Mouse (Mus musculus) liver, embryonic 14.5 days (tissue): Measurements from ENCODE around the gene Kif1a. TPM values are rescaled to one million over a fixed set of nuclear protein-coding genes. Genes with fewer than 3 reads are reported as not detected.

Source experiments
- ATAC-seq: fragments of 200-750 bp; cut with Nextera tagmentation; 2 replicates; pipeline ENCODE4 v1.8.0; 2017; ENCODE audit warnings: moderate number of reproducible peaks, mild to moderate bottlenecking, moderate library complexity; ENCODE audit not compliant: insufficient read depth
- DNase-seq, 3 experiments: peaks; one replicate each; pipeline ENCODE4 v3.0.0-alpha.2; 2012 to 2013; ENCODE audit warnings: low read depth in 3 of 3, low spot score in 3 of 3
- H3K27ac ChIP-seq: fragments of 300-500 bp; sonication (generic); 2 replicates; pipeline ENCODE4 v1.5.1; 2014; ENCODE audit warnings: moderate library complexity, mild to moderate bottlenecking, control low read depth, inconsistent platforms
- H3K27me3 ChIP-seq: fragments of 300-500 bp; sonication (generic); 2 replicates; pipeline ENCODE4 v1.6.1; 2014; ENCODE audit warnings: mild to moderate bottlenecking, low read length, moderate library complexity; ENCODE audit not compliant: control insufficient read depth, insufficient read depth
- H3K36me3 ChIP-seq: fragments of 300-500 bp; sonication (generic); replicated peaks from 2 replicates; pipeline ENCODE4 v1.6.1; 2014; ENCODE audit warnings: low read depth; ENCODE audit not compliant: control insufficient read depth, insufficient read depth
- H3K4me1 ChIP-seq, 2 experiments: fragments of 200-500 bp in 1 of 2; fragments of 300-500 bp in 1 of 2; sonication (generic) in 1 of 2; replicated peaks; 2 replicates each; pipeline ENCODE4 v1.6.1; 2012 to 2014; ENCODE audit warnings: antibody characterized with exemption in 1 of 2, inconsistent platforms in 1 of 2, low read length in 1 of 2; ENCODE audit not compliant: control insufficient read depth in 2 of 2, insufficient read depth in 2 of 2
- H3K4me2 ChIP-seq: fragments of 300-500 bp; sonication (generic); 2 replicates; pipeline ENCODE4 v1.6.1; 2014; ENCODE audit warnings: low read depth, mild to moderate bottlenecking, control low read depth, moderate library complexity
- H3K4me3 ChIP-seq, 2 experiments: fragments of 200-500 bp in 1 of 2; fragments of 300-500 bp in 1 of 2; sonication (generic) in 1 of 2; 2 replicates each; pipeline ENCODE4 v1.5.1; 2012 to 2014; ENCODE audit warnings: low read depth in 2 of 2, low read length in 2 of 2, mild to moderate bottlenecking in 2 of 2, control low read depth in 1 of 2, inconsistent platforms in 1 of 2, moderate library complexity in 1 of 2; ENCODE audit not compliant: insufficient read depth in 1 of 2
- H3K9ac ChIP-seq: fragments of 300-500 bp; sonication (generic); replicated peaks from 2 replicates; pipeline ENCODE4 v1.6.1; 2014; ENCODE audit warnings: mild to moderate bottlenecking, control low read depth, moderate library complexity
- H3K9me3 ChIP-seq: fragments of 300-500 bp; sonication (generic); 2 replicates; pipeline ENCODE4 v1.6.1; 2016; ENCODE audit warnings: low read length, mixed read lengths; ENCODE audit not compliant: control insufficient read depth
- CTCF ChIP-seq: IDR thresholded peaks from 2 replicates; pipeline ENCODE4 v1.5.1; 2016; ENCODE audit warnings: antibody characterized with exemption, low read depth, control low read depth
- EP300 ChIP-seq: IDR thresholded peaks from 2 replicates; pipeline ENCODE4 v1.6.1; 2016; ENCODE audit warnings: antibody characterized with exemption, low read depth
- WGBS: fragments of 180-500 bp; shearing (Covaris S2); extraction: QIAGEN DNeasy Blood & Tissue Kit; methylation state at CpG from one replicate; pipeline ENCODE4 v1.1.7; 2014; ENCODE audit not compliant: insufficient replicate concordance; 5-methylcytosine and 5-hydroxymethylcytosine counted together
- polyA plus RNA-seq, 2 experiments: library from polyadenylated mRNA; depleted of rRNA in 1 of 2; stranded (reverse) in 1 of 2; unstranded in 1 of 2; fragments of >200 nt; fragmentation: Nextera tagmentation in 1 of 2; extraction: Ambion mirVana in 1 of 2; gene quantifications; 2 replicates each; pipeline versions ENCODE4 v1.2.1 to v1.2.3; 2012 to 2014

The Kif1a gene
- polyA plus RNA-seq, 2 experiments: 0.07 to 0.27 TPM

DNA sequence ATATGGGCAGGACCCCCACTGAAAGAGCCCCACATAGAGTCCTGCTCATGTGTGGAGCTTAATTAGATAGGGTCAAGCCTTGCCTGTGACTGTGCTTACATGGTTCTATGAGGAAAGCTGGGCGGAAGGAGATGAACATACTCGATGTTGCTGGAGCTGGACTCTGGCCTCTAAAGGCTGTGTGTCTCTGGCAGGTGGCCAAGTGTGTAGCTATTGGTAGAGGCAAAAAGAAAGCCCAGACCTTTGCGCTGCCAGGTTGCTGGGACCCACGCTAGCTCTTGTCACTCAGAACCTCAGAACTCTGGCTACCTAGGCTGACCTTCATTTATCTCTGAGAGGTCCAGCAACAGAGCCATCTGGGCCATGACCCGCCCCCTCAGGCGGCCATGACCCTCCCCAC, 36.8 kb upstream of the Kif1a start:
- no peaks in the 10 kb centered on the region for H3K9me3 ChIP-seq
- no peak overlapping the region for H3K27ac ChIP-seq
- 54% methylated on average over 6 of the region's 6 CpGs for WGBS
- H3K9ac ChIP-seq: no peak overlapping the region
- no peak overlapping the region for H3K4me2 ChIP-seq
- ATAC-seq (peak; percentile 69), DNase-seq (peak; percentile 24 to 45 (median 34))
- no peaks in the 10 kb centered on the region for H3K27me3 ChIP-seq
- no peak for TF ChIP-seq EP300
- TF ChIP-seq CTCF: no peak
- H3K4me3 ChIP-seq: no peak overlapping the region
- H3K36me3 ChIP-seq: no peaks in the 10 kb centered on the region
- peaks cover 0 to 2% of the 10 kb centered on the region in 2 experiments; a peak in 1 of 4 replicates for H3K4me1 ChIP-seq

DNA sequence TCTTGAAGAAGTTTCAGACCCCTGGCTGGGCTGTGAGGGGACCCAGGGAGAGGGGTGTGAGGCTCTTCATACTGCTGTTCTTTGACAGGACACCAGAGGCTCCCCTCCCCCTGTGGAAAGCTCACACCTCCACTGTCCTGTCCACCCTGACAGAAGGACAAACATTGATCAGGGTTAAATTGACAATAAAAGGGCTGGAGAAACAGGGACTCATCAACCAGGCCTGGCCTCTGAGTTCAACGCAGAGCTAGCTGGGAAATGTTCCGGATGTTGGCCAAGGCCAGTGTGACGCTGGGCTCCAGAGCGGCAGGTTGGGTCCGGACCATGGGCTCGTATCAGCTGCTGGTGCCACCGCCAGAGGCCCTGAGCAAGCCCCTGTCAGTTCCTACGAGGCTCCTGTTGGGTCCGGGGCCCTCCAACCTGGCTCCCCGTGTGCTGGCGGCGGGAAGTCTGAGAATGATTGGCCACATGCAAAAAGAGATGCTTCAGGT, 33.3 kb upstream of the Kif1a start, which contains the start of gene Agxt:
TSS of gene Agxt (plus strand) at position 205 of the 491 bp plus-strand sequence.
- no peak for TF ChIP-seq CTCF
- no peak for TF ChIP-seq EP300
- WGBS: 66% methylated on average over 12 of the region's 12 CpGs
- DNase-seq: no peak
- no peak within 1 kb of the TSS for H3K27ac ChIP-seq
- H3K4me1 ChIP-seq: peaks cover 0 to 2% of the 10 kb centered on the region in 2 experiments; a peak in 1 of 4 replicates
- H3K9ac ChIP-seq: no peak within 1 kb of the TSS
- ATAC-seq: no peak
- H3K4me2 ChIP-seq: no peak within 1 kb of the TSS
- H3K36me3 ChIP-seq: no peaks in the 10 kb centered on the region
- H3K9me3 ChIP-seq: no peaks in the 10 kb centered on the region
- no peaks in the 10 kb centered on the region for H3K27me3 ChIP-seq
- no peak within 1 kb of the TSS for H3K4me3 ChIP-seq

DNA sequence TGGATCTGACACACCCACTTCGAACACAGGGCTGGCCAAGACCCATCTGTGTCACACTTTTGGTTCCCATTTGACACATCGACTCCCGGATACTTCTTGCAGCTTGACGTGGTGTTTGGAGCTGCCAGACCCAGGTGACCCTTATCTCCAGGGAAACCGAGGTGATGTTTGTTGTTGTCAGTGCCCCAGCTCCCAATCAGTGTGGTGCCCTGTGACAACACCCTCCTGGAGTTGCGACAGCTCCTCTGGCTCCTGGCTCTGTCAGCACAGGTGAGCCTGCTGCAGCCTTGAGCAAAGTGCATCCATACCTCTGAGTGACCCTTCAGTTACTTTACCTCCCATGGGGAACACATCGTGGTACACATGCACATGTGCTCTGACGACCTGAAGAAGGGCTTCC, 30.9 kb upstream of the Kif1a start:
- TF ChIP-seq EP300 (no peak), CTCF (no peak)
- Histone ChIP-seq H3K9ac (no peak overlapping the region), H3K27ac (no peak overlapping the region), H3K9me3 (no peaks in the 10 kb centered on the region), H3K27me3 (no peaks in the 10 kb centered on the region), H3K4me3 (no peak overlapping the region), H3K4me2 (no peak overlapping the region), H3K4me1 (no peaks in the 10 kb centered on the region), H3K36me3 (no peaks in the 10 kb centered on the region)
- ATAC-seq: peak; percentile 40; the same call in 1 of the 2 replicates
- WGBS: 40% methylated on average over 8 of the region's 8 CpGs
- DNase-seq: no peak

DNA sequence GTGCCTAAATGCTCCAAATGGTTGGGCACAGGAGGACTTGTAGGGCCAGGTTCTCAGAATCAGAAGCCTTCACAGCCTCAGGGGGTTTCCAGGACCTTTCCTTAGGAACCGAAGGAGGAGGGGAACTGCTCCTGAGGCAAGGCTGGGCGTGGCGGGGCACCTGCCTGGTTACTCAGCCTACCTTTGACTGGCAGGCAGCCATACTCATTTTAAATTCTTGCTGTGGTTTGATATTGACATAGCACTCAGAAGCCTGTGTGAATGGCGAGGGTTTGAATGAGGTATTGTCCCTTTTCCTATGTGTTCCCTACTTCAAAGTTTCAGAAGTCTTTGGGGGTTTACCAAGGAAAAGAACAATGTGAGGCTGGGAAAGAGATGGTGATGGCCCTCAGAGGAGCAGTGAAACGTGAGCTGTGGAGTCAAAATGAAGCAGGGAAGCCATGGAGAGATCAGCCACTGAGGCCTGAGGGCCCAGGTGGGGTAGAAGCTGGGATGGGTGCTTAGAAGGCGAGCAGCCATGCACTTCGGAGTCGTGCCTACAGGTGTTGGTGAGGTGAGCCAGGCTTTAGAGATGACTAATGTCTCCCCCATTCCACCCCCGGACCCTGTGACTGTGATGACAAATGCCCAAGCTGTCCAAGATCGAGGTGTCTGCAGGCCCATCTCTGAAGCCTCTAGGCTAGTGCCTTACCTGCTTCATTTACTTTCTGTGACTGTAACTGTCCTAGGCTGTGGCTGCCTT, 28.7 kb upstream of the Kif1a start:
- no peaks in the 10 kb centered on the region for H3K36me3 ChIP-seq
- H3K9ac ChIP-seq: no peak overlapping the region
- H3K4me3 ChIP-seq: no peak overlapping the region
- H3K27me3 ChIP-seq: no peaks in the 10 kb centered on the region
- H3K9me3 ChIP-seq: no peaks in the 10 kb centered on the region
- ATAC-seq: no peak
- no peaks in the 10 kb centered on the region for H3K4me1 ChIP-seq
- DNase-seq: no peak
- H3K4me2 ChIP-seq: no peak overlapping the region
- no peak overlapping the region for H3K27ac ChIP-seq
- 51% methylated on average over 10 of the region's 10 CpGs for WGBS
- no peak for TF ChIP-seq EP300
- TF ChIP-seq CTCF: no peak

GRCm38 (mm10) chr1:93128710-93129349, 27.1 kb upstream of the Kif1a start:
- no peak for ATAC-seq
- Histone ChIP-seq H3K4me1 (peaks cover 0 to 4% of the 10 kb centered on the region in 2 experiments; a peak in 1 of 4 replicates), H3K4me3 (no peak overlapping the region), H3K9me3 (no peaks in the 10 kb centered on the region), H3K4me2 (no peak overlapping the region), H3K9ac (no peak overlapping the region), H3K27ac (no peak overlapping the region), H3K36me3 (no peaks in the 10 kb centered on the region), H3K27me3 (no peaks in the 10 kb centered on the region)
- TF ChIP-seq EP300 (no peak), CTCF (peak; percentile 69)
- 20% methylated on average over 6 of the region's 6 CpGs for WGBS
- DNase-seq: no peak
